Mouse (Mus musculus) spleen, adult 2 months (tissue): ENCODE measurements around the gene Fam131a.

ENCODE experiments used
- CTCF ChIP-seq: fragments of 200-500 bp; IDR thresholded peaks from 2 replicates; pipeline ENCODE4 v1.5.1; 2011; ENCODE audit warnings: mild to moderate bottlenecking, inconsistent platforms; ENCODE audit not compliant: insufficient read depth, insufficient read length, insufficient replicate concordance; ENCODE audit errors: extremely low read depth
- POLR2A ChIP-seq: fragments of 200-500 bp; IDR thresholded peaks from 2 replicates; pipeline ENCODE4 v1.6.1; 2011; ENCODE audit warnings: low read depth, low read length, inconsistent platforms

DNA sequence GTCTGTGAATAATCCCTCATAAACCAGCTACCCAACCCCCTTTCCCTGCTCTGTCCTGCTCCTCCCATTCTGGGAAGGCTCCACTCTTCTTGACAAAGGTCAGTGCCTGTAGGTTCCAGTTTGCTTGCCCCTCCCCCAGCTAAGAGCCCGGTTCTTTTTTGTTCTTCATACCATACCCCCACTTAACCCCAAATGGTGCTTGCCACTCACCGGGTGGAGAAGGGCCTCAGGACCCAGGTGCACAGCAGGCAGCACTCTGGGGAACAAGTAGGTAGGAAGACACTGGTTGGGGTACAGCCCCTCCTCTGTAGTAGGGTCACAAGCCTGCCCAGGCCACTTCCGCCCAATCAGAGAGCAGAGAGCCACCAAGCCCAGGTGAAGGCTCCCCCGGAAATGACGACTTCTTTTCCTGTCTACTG lies 37.3 kb downstream of the Fam131a start:
- TF ChIP-seq CTCF (no peak), POLR2A (no peak)
